Mouse (Mus musculus) MEL (cell line): ENCODE results near the gene Crhbp. TPM values are rescaled to one million over a fixed set of nuclear protein-coding genes. Genes with fewer than 3 reads are reported as not detected.
A peak's percentile ranks its signal among the peaks of the same experiment; 100 is the strongest.

ENCODE experiments used
- DNase-seq: peaks from one replicate; pipeline ENCODE4 v3.0.0; 2011; ENCODE audit warnings: low read depth, low spot score
- H3K27ac ChIP-seq: 2 replicates; pipeline ENCODE4 v1.5.1; 2012; ENCODE audit warnings: low read depth, mild to moderate bottlenecking, control low read depth, low read length, moderate library complexity; ENCODE audit not compliant: control insufficient read depth
- H3K27me3 ChIP-seq, 2 experiments: fragments of 150-350 bp in 1 of 2; sonication (generic) in 1 of 2; 2 replicates each; pipeline ENCODE4 v1.6.1; 2012; ENCODE audit warnings: low read length in 2 of 2, mild to moderate bottlenecking in 2 of 2, improper control_type of control experiment in 1 of 2, moderate library complexity in 1 of 2; ENCODE audit not compliant: insufficient read depth in 2 of 2, control insufficient read depth in 1 of 2
- H3K36me3 ChIP-seq, 2 experiments: 2 replicates each; pipeline ENCODE4 v1.6.1; 2012 to 2014; ENCODE audit warnings: low read length in 2 of 2, improper control_type of control experiment in 1 of 2, inconsistent platforms in 1 of 2, mild to moderate bottlenecking in 1 of 2; ENCODE audit not compliant: insufficient read depth in 2 of 2, control insufficient read depth in 1 of 2
- H3K4me1 ChIP-seq, 2 experiments: fragments of 150-350 bp in 1 of 2; sonication (generic) in 1 of 2; 2 replicates each; pipeline ENCODE4 v1.6.1; 2012; ENCODE audit warnings: low read length in 2 of 2, improper control_type of control experiment in 1 of 2, mild to moderate bottlenecking in 1 of 2; ENCODE audit not compliant: insufficient read depth in 2 of 2, control insufficient read depth in 1 of 2
- H3K4me3 ChIP-seq, 2 experiments: fragments of 150-350 bp in 1 of 2; sonication (generic) in 1 of 2; 2 replicates each; pipeline ENCODE4 v1.5.1; 2012; ENCODE audit warnings: low read depth in 2 of 2, low read length in 2 of 2, mild to moderate bottlenecking in 2 of 2, moderate library complexity in 2 of 2, control low read depth in 1 of 2, improper control_type of control experiment in 1 of 2; ENCODE audit not compliant: control insufficient read depth in 1 of 2, insufficient read depth in 1 of 2
- H3K79me2 ChIP-seq: 2 replicates; pipeline ENCODE4 v1.6.1; 2012; ENCODE audit warnings: mild to moderate bottlenecking, low read length, moderate library complexity; ENCODE audit not compliant: control insufficient read depth, poor library complexity, insufficient read depth
- H3K9ac ChIP-seq: 2 replicates; pipeline ENCODE4 v1.6.1; 2012; ENCODE audit warnings: low read depth, mild to moderate bottlenecking, control low read depth, low read length, moderate library complexity; ENCODE audit not compliant: control insufficient read depth, poor library complexity, severe bottlenecking
- H3K9me3 ChIP-seq: fragments of 150-350 bp; sonication (generic); replicated peaks from 2 replicates; pipeline ENCODE4 v1.6.1; 2012; ENCODE audit warnings: mild to moderate bottlenecking, low read length, improper control_type of control experiment, moderate library complexity; ENCODE audit not compliant: insufficient read depth
- CHD1 ChIP-seq: IDR thresholded peaks from 2 replicates; pipeline ENCODE4 v1.6.1; 2012; ENCODE audit warnings: low read depth, mild to moderate bottlenecking, inconsistent platforms, low read length, improper control_type of control experiment
- CTCF ChIP-seq, 3 experiments: IDR thresholded peaks in 2 of 3; conservative IDR thresholded peaks in 1 of 3; 2 replicates each; pipeline ENCODE4 v1.5.1; 2011 to 2012; ENCODE audit warnings: low read length in 3 of 3, low read depth in 2 of 3, mild to moderate bottlenecking in 2 of 3, improper control_type of control experiment in 1 of 3, inconsistent platforms in 1 of 3, mixed read lengths in 1 of 3, moderate library complexity in 1 of 3; ENCODE audit not compliant: control insufficient read depth in 1 of 3, insufficient read depth in 1 of 3, poor library complexity in 1 of 3, severe bottlenecking in 1 of 3
- E2F4 ChIP-seq: IDR thresholded peaks from 2 replicates; pipeline ENCODE4 v1.6.1; 2011; ENCODE audit warnings: low read depth, low read length, improper control_type of control experiment, borderline replicate concordance
- EP300 ChIP-seq, 2 experiments: IDR thresholded peaks; 2 replicates each; pipeline ENCODE4 v1.6.1; 2011; ENCODE audit warnings: improper control_type of control experiment in 2 of 2, low read length in 2 of 2, low read depth in 1 of 2, mild to moderate bottlenecking in 1 of 2
- GATA1 ChIP-seq: IDR thresholded peaks from 2 replicates; pipeline ENCODE4 v1.6.1; 2011; ENCODE audit warnings: low read depth, low read length, improper control_type of control experiment
- HCFC1 ChIP-seq: IDR thresholded peaks from 2 replicates; pipeline ENCODE4 v1.6.1; 2012; ENCODE audit warnings: low read depth, mild to moderate bottlenecking, inconsistent platforms, low read length, improper control_type of control experiment, moderate library complexity
- MAZ ChIP-seq: IDR thresholded peaks from 2 replicates; pipeline ENCODE4 v1.6.1; 2012; ENCODE audit warnings: low read depth, mild to moderate bottlenecking, inconsistent platforms, low read length, improper control_type of control experiment
- MXI1 ChIP-seq: IDR thresholded peaks from 2 replicates; pipeline ENCODE4 v1.6.1; 2011; ENCODE audit warnings: mild to moderate bottlenecking, low read depth, low read length, improper control_type of control experiment
- MYC ChIP-seq: IDR thresholded peaks from 2 replicates; pipeline ENCODE4 v1.6.1; 2011; ENCODE audit warnings: low read depth, mild to moderate bottlenecking, low read length, improper control_type of control experiment, moderate library complexity
- NELFE ChIP-seq: IDR thresholded peaks from 2 replicates; pipeline ENCODE4 v1.6.1; 2011; ENCODE audit warnings: low read depth, low read length, improper control_type of control experiment
- RAD21 ChIP-seq: IDR thresholded peaks from 2 replicates; pipeline ENCODE4 v1.6.1; 2011; ENCODE audit warnings: mild to moderate bottlenecking, low read depth, low read length, improper control_type of control experiment
- RCOR1 ChIP-seq: IDR thresholded peaks from 2 replicates; pipeline ENCODE4 v1.6.1; 2012; ENCODE audit warnings: low read depth, mild to moderate bottlenecking, inconsistent platforms, low read length, improper control_type of control experiment
- TCF12 ChIP-seq: IDR thresholded peaks from 2 replicates; pipeline ENCODE4 v1.6.1; 2014; ENCODE audit warnings: low read depth, mild to moderate bottlenecking, inconsistent platforms, low read length, improper control_type of control experiment, moderate library complexity
- USF1 ChIP-seq: IDR thresholded peaks from 2 replicates; pipeline ENCODE4 v1.6.1; 2014; ENCODE audit warnings: low read depth, mild to moderate bottlenecking, inconsistent platforms, low read length, improper control_type of control experiment, moderate library complexity
- ZKSCAN1 ChIP-seq: IDR thresholded peaks from 2 replicates; pipeline ENCODE4 v1.6.1; 2012; ENCODE audit warnings: low read depth, mild to moderate bottlenecking, inconsistent platforms, low read length, improper control_type of control experiment, moderate library complexity
- polyA plus RNA-seq, 2 experiments: library from polyadenylated mRNA; stranded (reverse) in 1 of 2; unstranded in 1 of 2; fragments of >175 nt in 1 of 2; fragments of >200 nt in 1 of 2; gene quantifications; 2 replicates each; pipeline versions ENCODE4 v1.2.1 to v1.2.4; 2012; ENCODE audit warnings: low replicate concordance in 2 of 2, low read depth in 1 of 2; ENCODE audit not compliant: insufficient read length in 2 of 2, insufficient read depth in 1 of 2, missing spikeins in 1 of 2
- total RNA-seq: library from RNA; depleted of rRNA; stranded (reverse); fragments of 300-350 nt; gene quantifications from 2 replicates; pipeline ENCODE4 v1.2.3, GENCODE M21; 2012

The Crhbp gene
- total and polyA plus RNA-seq, 3 experiments: not detected

DNA sequence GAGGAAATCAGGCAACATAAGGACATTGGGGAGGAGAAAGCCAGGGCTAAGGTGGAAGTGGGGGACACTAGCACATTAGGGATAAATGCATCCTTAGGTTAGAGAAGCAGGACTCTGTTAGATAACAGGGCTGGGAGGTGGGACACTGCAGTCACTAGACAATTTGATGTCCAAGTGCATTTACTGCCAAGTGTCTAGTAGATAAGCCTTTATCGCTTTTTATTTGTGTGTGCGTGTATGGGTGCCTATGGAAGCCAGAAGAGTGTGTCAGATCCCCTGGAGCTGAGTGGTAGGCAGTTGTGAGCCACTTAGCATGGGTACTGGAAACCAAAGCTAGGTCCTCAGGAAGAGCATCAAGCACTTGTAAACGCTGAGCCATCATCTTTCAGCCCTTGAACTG lies 29.6 kb upstream of the Crhbp start:
- Histone ChIP-seq H3K79me2 (no peaks in the 10 kb centered on the region), H3K36me3 (peaks cover 0 to 17% of the 10 kb centered on the region in 2 experiments; a peak in 2 of 4 replicates), H3K9me3 (no peaks in the 10 kb centered on the region), H3K4me3 (no peak overlapping the region), H3K4me1 (peaks cover 18 to 30% of the 10 kb centered on the region in 2 experiments), H3K27ac (peak overlapping the region; percentile 37), H3K27me3 (no peaks in the 10 kb centered on the region), H3K9ac (no peak overlapping the region)
- TF ChIP-seq MAZ (no peak), GATA1 (peak; percentile 82), USF1 (no peak), TCF12 (peak; percentile 52), MXI1 (peak; percentile 18; the same call in 1 of the 2 replicates), RCOR1 (peak; percentile 49; the same call in 1 of the 2 replicates), EP300 (IDR thresholded peaks at IDR 0.05; ENCODE audit: low read depth in 1 of 2, low read length in 2 of 2) (peak; percentile 57 to 60; a peak in 3 of 4 replicates)
- DNase-seq: peak; percentile 47

DNA sequence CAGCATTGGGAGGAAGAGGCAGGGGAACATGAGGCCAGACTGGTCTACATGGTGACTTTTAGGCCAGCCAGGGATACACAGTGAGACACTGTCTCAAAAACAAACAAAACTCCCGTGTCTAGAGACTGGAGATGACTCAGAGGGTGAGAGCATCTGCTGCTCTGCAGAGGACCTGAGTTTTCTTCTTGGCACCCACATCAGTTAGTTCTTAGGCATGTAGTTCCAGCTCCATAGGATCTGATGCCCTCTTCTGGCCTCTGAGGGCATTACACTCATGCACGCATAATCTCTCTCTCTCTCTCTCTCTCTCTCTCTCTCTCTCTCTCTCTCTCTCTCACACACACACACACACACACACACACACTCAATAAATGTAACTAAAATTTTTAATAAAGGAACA lies 26.2 kb upstream of the Crhbp start:
- H3K79me2 ChIP-seq: no peaks in the 10 kb centered on the region
- H3K4me3 ChIP-seq: no peak overlapping the region
- peak; percentile 38 to 46 (median 39); a peak in 5 of 6 replicates for TF ChIP-seq CTCF (IDR thresholded peaks at IDR 0.05 in 2 of 3, conservative IDR thresholded peaks at IDR 0.05 in 1 of 3; ENCODE audit: control insufficient read depth in 1 of 3, insufficient read depth in 1 of 3, low read depth in 2 of 3, low read length in 3 of 3, poor library complexity in 1 of 3, severe bottlenecking in 1 of 3)
- no peak for TF ChIP-seq HCFC1
- TF ChIP-seq MYC: no peak
- no peak for TF ChIP-seq ZKSCAN1
- TF ChIP-seq RAD21: peak; percentile 27
- TF ChIP-seq, all 39 proteins: peak for 2
- Histone ChIP-seq H3K9ac (no peak overlapping the region), H3K4me1 (peaks cover 14 to 17% of the 10 kb centered on the region in 2 experiments), H3K9me3 (no peaks in the 10 kb centered on the region), H3K27ac (no peak overlapping the region), H3K27me3 (no peaks in the 10 kb centered on the region), H3K36me3 (peaks cover 0 to 12% of the 10 kb centered on the region in 2 experiments; a peak in 2 of 4 replicates)
- DNase-seq: peak; percentile 20

DNA sequence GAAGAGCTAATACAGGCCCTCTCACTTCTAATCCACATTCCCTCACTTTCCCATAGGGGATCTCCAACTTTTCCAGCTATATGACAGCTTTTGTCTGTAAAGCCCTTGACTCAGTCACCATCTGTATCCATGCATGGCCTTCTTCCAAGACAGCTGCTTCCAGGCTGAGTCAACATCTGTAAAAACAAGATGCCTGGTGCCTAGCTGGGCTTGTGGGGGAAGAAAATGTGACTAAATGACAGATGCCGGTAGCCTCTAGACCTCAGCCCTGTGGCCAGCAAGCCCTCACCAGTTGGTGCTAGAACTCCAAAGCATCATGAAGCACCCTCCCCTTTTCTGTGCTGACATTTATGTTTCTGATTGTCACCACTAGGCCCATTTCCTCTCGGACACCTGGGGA lies 6.8 kb upstream of the Crhbp start:
- Histone ChIP-seq H3K9ac (no peak overlapping the region), H3K27ac (no peak overlapping the region), H3K9me3 (no peaks in the 10 kb centered on the region), H3K4me1 (no peaks in the 10 kb centered on the region; a peak in 1 of 4 replicates), H3K36me3 (no peaks in the 10 kb centered on the region), H3K27me3 (no peaks in the 10 kb centered on the region; a peak in 2 of 4 replicates), H3K79me2 (no peaks in the 10 kb centered on the region), H3K4me3 (no peak overlapping the region)
- TF ChIP-seq NELFE (no peak), CHD1 (no peak), E2F4 (no peak)
- no peak for DNase-seq
